Mouse (Mus musculus) gonadal fat pad, adult 2 months (tissue): ENCODE data around the gene Gm49321. TPM values are rescaled to one million over a fixed set of nuclear protein-coding genes. Genes with fewer than 3 reads are reported as not detected.

Experiments
- DNase-seq: peaks from one replicate; pipeline ENCODE4 v3.0.0-alpha.2; 2012; ENCODE audit warnings: low read depth
- polyA plus RNA-seq: library from polyadenylated mRNA; depleted of rRNA; stranded (reverse); fragments of >200 nt; gene quantifications from 2 replicates; pipeline ENCODE4 v1.2.3, GENCODE M21; 2012; rRNA removed

Gene Gm49321
- polyA plus RNA-seq, result not detected in 2 replicates

- no peak for DNase-seq
Observed at GRCm38 (mm10) chr12:73937353-73937752, at the start of gene Gm49321. TSS of gene Gm49321 (plus strand) at chr12:73937653.

- no peak for DNase-seq
Observed at GRCm38 (mm10) chr12:73888003-73888783, 49.3 kb upstream of the Gm49321 start.

GRCm38 (mm10) chr12:73889571-73889970, 47.9 kb upstream of the Gm49321 start:
- DNase-seq, result no peak

- DNase-seq, result no peak
Observed at GRCm38 (mm10) chr12:73890086-73890485, 47.4 kb upstream of the Gm49321 start.

- DNase-seq, result no peak
Observed at GRCm38 (mm10) chr12:73892616-73893015, 44.8 kb upstream of the Gm49321 start.

GRCm38 (mm10) chr12:73894838-73895237, 42.6 kb upstream of the Gm49321 start:
- peak; percentile 84 for DNase-seq

- DNase-seq, result no peak
Observed at GRCm38 (mm10) chr12:73895674-73896073, 41.8 kb upstream of the Gm49321 start.

GRCm38 (mm10) chr12:73896471-73896870, 41.0 kb upstream of the Gm49321 start:
- no peak for DNase-seq

- no peak for DNase-seq
Observed at GRCm38 (mm10) chr12:73898281-73898680, 39.2 kb upstream of the Gm49321 start.

- no peak for DNase-seq
Observed at GRCm38 (mm10) chr12:73904133-73904934, 33.1 kb upstream of the Gm49321 start.

- DNase-seq, result no peak
Observed at GRCm38 (mm10) chr12:73905041-73905440, 32.4 kb upstream of the Gm49321 start.

- no peak for DNase-seq
Observed at GRCm38 (mm10) chr12:73905555-73905954, 31.9 kb upstream of the Gm49321 start.

- DNase-seq, result no peak
Observed at GRCm38 (mm10) chr12:73907079-73907672, 30.3 kb upstream of the Gm49321 start.

GRCm38 (mm10) chr12:73907673-73908150, 29.7 kb upstream of the Gm49321 start:
- DNase-seq, result no peak

- DNase-seq, result no peak
Observed at GRCm38 (mm10) chr12:73908274-73909012, 29.0 kb upstream of the Gm49321 start.

- no peak for DNase-seq
Observed at GRCm38 (mm10) chr12:73909013-73909575, 28.4 kb upstream of the Gm49321 start.

- no peak for DNase-seq
Observed at GRCm38 (mm10) chr12:73918479-73918878, 19.0 kb upstream of the Gm49321 start.

GRCm38 (mm10) chr12:73930266-73930665, 7.2 kb upstream of the Gm49321 start:
- no peak for DNase-seq

GRCm38 (mm10) chr12:73931274-73931673, 6.2 kb upstream of the Gm49321 start:
- no peak for DNase-seq

GRCm38 (mm10) chr12:73934528-73934927, 2.9 kb upstream of the Gm49321 start:
- DNase-seq, result no peak

- DNase-seq, result no peak
Observed at GRCm38 (mm10) chr12:73939542-73939941, 2.1 kb downstream of the Gm49321 start.
